Mouse (Mus musculus): ENCODE data around the gene Ifitm5. TPM values are rescaled to one million over a fixed set of nuclear protein-coding genes. Genes with fewer than 3 reads are reported as not detected.

The Ifitm5 gene
- 1.0 and 1.3 TPM in 2 replicates for polyA plus RNA-seq (2014; fragmentation: Nextera tagmentation; extraction: Ambion mirVana)

DNA sequence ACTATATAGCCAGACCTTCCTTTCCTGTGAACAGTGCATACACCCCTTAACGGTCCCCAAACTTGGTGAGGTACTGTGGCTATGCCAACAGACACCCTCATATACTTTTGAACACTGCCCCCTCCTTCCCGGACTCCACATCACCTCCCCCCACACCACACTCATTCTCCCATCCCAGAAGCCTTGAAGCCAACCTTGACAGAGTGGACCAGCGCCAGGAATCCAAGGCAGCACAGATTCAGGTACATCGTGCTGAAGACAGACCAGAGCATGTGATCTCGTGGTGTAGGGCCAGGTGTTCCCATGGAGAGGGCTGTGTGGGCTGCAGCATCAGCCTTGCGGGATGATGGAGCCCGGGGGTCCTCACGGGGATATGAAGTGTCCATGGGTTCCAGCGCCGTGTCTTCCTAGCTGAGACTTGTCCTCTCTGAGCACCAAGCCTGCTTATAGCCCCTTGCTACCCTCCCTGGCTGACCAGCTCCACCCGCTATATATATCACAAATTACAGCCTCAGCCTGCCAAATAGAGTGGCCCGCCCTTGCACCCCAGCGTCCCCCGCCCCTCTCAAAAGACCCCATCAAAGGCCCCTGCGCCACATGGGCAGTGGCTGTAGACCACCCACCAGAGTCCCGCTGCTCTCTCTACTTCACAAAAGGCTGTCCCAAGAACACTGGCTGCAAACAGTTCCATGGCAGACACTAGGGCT is at the start of gene Ifitm5:
Ifitm5 (minus strand) TSS at position 468 of the 707 bp plus-strand sequence.
- H3K27ac ChIP-seq (ENCODE audit: low read depth): peak within 1 kb of the TSS; percentile 9; the same call in 1 of the 2 replicates
- ATAC-seq (ENCODE audit: insufficient read depth): no peak

DNA sequence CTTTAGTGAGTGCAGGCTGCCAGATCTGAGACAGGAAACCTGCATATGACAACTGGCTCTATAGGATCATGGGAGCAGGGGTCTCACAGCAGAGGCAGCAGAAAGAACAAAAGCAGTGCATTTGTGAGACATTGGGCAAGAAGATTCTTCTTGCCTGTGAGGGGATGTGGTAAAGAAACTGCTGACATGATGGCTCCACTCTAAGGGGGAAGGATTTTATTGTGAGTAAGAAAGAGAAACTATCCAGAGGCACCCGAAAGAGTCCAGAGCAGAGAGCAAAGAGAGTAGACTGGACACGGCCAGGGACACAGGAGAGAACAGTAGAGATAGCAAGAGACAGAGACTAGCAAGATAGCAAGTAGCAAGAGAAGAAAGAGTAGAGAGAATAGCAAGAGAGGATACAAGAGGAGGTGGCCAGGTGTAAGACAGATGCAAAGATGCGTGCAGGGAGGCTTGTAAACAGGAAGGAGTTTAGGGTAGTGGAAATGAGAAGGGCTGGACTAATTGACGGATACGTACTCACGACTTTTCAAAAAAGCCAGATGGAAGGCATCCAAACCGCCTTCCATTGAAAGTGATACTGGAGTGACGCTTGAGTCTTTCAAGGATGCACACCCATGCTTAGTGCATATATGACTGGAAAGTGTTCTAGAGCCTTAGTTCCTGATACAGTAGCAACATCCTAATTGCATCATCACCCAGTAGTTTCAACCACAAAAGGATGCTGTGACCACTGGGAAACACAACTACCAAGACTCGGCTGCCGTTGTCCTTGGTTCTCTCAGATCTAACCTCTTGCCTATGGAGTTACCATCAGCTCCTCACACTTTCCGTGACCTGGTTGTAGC is 49.0 kb upstream of the Ifitm5 start:
- 72% methylated on average over 11 of the region's 11 CpGs for WGBS
- Histone ChIP-seq H3K27ac (ENCODE audit: low read depth) (no peak overlapping the region), H3K4me2 (no peak overlapping the region), H3K27me3 (ENCODE audit: insufficient read depth, low read length) (no peaks in the 10 kb centered on the region), H3K9me3 (ENCODE audit: low read depth, low read length) (no peaks in the 10 kb centered on the region), H3K4me3 (ENCODE audit: low read depth, low read length) (no peak overlapping the region), H3K4me1 (ENCODE audit: insufficient read depth) (no peaks in the 10 kb centered on the region), H3K36me3 (ENCODE audit: insufficient read depth) (no peaks in the 10 kb centered on the region), H3K9ac (no peak overlapping the region)
- ATAC-seq (ENCODE audit: insufficient read depth) (no peak), DNase-seq (peak; percentile 53)
- TF ChIP-seq CTCF (IDR thresholded peaks at IDR 0.05; ENCODE audit: low read depth): no peak

More for the DNA sequence above, at the start of gene Ifitm5:
- Histone ChIP-seq H3K4me1 (ENCODE audit: insufficient read depth) (peaks cover 11% of the 10 kb centered on the region; the same call in 1 of the 2 replicates), H3K4me2 (no peak within 1 kb of the TSS), H3K36me3 (ENCODE audit: insufficient read depth) (peaks cover 51% of the 10 kb centered on the region), H3K9me3 (ENCODE audit: low read depth, low read length) (no peaks in the 10 kb centered on the region), H3K9ac (no peak within 1 kb of the TSS), H3K27me3 (ENCODE audit: insufficient read depth, low read length) (no peaks in the 10 kb centered on the region), H3K4me3 (ENCODE audit: low read depth, low read length) (no peak within 1 kb of the TSS)
- TF ChIP-seq CTCF (IDR thresholded peaks at IDR 0.05; ENCODE audit: low read depth): no peak
- WGBS: 86% methylated on average over 16 of the region's 16 CpGs
- no peak for DNase-seq

DNA sequence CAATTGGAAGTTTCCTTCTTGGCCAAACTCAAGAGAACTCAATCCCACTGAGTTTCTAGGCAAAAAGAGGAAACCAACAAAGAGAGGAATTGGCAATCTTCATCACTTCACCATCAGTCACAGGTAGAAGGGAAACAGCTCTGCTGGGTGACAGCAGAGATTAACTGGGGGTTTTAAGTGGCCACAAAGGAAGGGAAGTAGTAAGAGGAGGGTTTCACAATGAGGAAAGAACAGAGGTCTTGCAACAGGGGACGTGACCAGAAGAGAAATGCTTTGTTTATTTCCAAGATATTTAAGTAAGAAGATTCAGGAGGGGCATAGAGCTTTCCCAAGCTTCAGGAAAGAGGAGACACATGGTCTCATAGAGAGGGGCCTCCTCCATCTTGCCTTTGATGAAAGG is 47.7 kb upstream of the Ifitm5 start:
- no peak overlapping the region for H3K4me2 ChIP-seq
- H3K4me3 ChIP-seq (ENCODE audit: low read depth, low read length): no peak overlapping the region
- H3K27ac ChIP-seq (ENCODE audit: low read depth): no peak overlapping the region
- no peaks in the 10 kb centered on the region for H3K36me3 ChIP-seq (ENCODE audit: insufficient read depth)
- H3K27me3 ChIP-seq (ENCODE audit: insufficient read depth, low read length): no peaks in the 10 kb centered on the region
- H3K9me3 ChIP-seq (ENCODE audit: low read depth, low read length): no peaks in the 10 kb centered on the region
- no peak for TF ChIP-seq CTCF (IDR thresholded peaks at IDR 0.05; ENCODE audit: low read depth)
- H3K9ac ChIP-seq: no peak overlapping the region
- ATAC-seq (ENCODE audit: insufficient read depth): no peak
- WGBS: 37% methylated on average over 1 of the region's 1 CpGs
- no peak for DNase-seq
- H3K4me1 ChIP-seq (ENCODE audit: insufficient read depth): no peaks in the 10 kb centered on the region

DNA sequence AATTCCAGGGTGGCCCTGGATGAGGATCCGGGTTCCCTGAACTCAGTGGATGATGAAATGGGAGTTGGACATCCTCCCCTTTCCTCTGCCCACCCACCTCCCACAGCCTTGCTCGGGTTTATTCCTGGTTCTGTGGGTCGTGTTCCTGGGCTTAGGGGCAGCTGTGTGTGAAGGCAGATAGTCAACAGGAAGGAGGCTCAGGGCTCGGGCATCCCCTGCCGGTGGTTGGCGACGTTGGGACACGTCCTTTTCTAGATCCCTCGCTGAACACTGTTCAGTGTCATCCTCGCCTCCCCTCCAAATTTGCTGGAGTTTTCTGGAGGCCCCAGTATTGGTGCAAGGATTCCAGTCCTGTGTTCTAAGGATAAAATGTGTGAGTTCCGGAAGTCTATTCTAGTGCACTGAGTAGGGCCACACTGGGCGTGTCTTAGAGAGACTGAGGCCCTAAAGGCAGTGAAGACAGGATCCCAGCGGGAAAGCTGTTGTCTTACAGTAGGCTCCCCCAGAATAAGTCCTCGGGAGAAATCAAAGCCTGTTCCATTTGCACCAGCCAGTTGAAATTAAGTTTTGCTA is 41.1 kb upstream of the Ifitm5 start:
- no peaks in the 10 kb centered on the region for H3K36me3 ChIP-seq (ENCODE audit: insufficient read depth)
- 78% methylated on average over 14 of the region's 14 CpGs for WGBS
- no peak overlapping the region for H3K4me2 ChIP-seq
- no peak overlapping the region for H3K27ac ChIP-seq (ENCODE audit: low read depth)
- no peak for DNase-seq
- no peak overlapping the region for H3K9ac ChIP-seq
- no peaks in the 10 kb centered on the region for H3K27me3 ChIP-seq (ENCODE audit: insufficient read depth, low read length)
- no peaks in the 10 kb centered on the region for H3K9me3 ChIP-seq (ENCODE audit: low read depth, low read length)
- no peak for TF ChIP-seq CTCF (IDR thresholded peaks at IDR 0.05; ENCODE audit: low read depth)
- no peak for ATAC-seq (ENCODE audit: insufficient read depth)
- no peak overlapping the region for H3K4me3 ChIP-seq (ENCODE audit: low read depth, low read length)
- no peaks in the 10 kb centered on the region for H3K4me1 ChIP-seq (ENCODE audit: insufficient read depth)

DNA sequence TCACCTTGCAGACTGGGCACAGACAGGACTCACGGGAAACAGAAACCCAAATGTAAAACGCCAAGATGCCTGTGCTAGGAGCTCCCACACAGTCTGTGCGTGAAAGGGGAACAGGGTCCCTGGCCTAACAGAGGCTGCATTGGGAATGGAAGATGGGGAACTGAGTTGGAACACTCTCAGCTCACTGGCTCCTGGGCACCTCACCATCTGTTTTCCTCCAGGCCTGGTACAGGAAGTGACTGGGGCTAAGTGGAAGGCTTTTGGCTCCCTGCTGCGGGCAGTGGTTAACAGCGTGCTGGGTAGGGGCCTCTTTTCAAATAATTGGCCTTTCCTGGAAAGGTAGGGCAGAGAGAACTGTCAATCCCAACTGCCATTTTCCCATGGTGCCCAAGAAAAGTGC is 40.5 kb upstream of the Ifitm5 start:
- WGBS: 55% methylated on average over 5 of the region's 5 CpGs
- no peak for ATAC-seq (ENCODE audit: insufficient read depth)
- no peak for TF ChIP-seq CTCF (IDR thresholded peaks at IDR 0.05; ENCODE audit: low read depth)
- DNase-seq: no peak
- Histone ChIP-seq H3K27ac (ENCODE audit: low read depth) (no peak overlapping the region), H3K9me3 (ENCODE audit: low read depth, low read length) (no peaks in the 10 kb centered on the region), H3K4me2 (no peak overlapping the region), H3K36me3 (ENCODE audit: insufficient read depth) (no peaks in the 10 kb centered on the region), H3K4me3 (ENCODE audit: low read depth, low read length) (no peak overlapping the region), H3K27me3 (ENCODE audit: insufficient read depth, low read length) (no peaks in the 10 kb centered on the region), H3K4me1 (ENCODE audit: insufficient read depth) (no peaks in the 10 kb centered on the region), H3K9ac (no peak overlapping the region)

DNA sequence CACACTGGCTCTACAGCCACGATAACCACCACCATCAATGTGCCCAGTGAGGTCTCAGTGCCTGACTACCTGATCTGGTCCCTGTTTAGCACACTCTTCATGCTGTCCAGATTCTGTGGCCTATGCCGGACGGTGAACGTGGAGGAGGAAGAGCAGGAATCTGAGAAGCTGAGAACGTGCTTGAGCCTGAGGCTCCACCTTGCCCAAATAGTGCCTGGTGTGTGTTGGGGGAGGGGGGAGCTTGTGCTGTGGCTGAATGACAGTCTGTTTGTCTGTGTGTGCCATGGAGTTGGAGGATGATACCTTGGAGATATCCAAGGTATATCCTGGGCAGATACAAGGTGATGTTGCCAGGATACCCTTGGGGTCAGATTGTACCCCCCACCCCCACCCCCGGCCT is 40.1 kb upstream of the Ifitm5 start:
- 54% methylated on average over 6 of the region's 6 CpGs for WGBS
- no peak overlapping the region for H3K4me2 ChIP-seq
- no peak for TF ChIP-seq CTCF (IDR thresholded peaks at IDR 0.05; ENCODE audit: low read depth)
- no peak for DNase-seq
- no peaks in the 10 kb centered on the region for H3K4me1 ChIP-seq (ENCODE audit: insufficient read depth)
- no peak overlapping the region for H3K4me3 ChIP-seq (ENCODE audit: low read depth, low read length)
- no peak for ATAC-seq (ENCODE audit: insufficient read depth)
- no peak overlapping the region for H3K27ac ChIP-seq (ENCODE audit: low read depth)
- no peaks in the 10 kb centered on the region for H3K27me3 ChIP-seq (ENCODE audit: insufficient read depth, low read length)
- H3K9ac ChIP-seq: no peak overlapping the region
- no peaks in the 10 kb centered on the region for H3K36me3 ChIP-seq (ENCODE audit: insufficient read depth)
- H3K9me3 ChIP-seq (ENCODE audit: low read depth, low read length): no peaks in the 10 kb centered on the region

DNA sequence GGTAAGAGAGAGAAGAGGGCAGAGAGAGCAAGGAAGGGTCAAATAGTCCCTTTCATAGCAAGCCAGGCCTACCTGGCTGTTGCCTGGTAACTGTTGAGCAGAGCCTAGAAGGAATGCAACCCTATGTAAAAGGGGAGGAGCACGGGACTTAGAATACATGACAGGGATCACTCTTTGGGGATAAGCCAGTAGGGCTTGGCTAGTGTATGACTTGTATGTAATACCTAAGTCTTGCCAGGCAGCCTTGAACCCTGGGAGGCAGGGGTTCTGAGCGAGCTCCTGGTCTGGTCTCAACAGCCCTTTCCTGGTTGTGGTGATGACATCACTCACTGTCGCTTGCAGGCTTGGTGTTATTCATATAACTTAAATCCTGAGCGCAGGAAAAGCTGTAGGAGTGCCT is 38.9 kb upstream of the Ifitm5 start:
- H3K9me3 ChIP-seq (ENCODE audit: low read depth, low read length): no peaks in the 10 kb centered on the region
- no peak overlapping the region for H3K4me3 ChIP-seq (ENCODE audit: low read depth, low read length)
- TF ChIP-seq CTCF (IDR thresholded peaks at IDR 0.05; ENCODE audit: low read depth): no peak
- H3K4me1 ChIP-seq (ENCODE audit: insufficient read depth): no peaks in the 10 kb centered on the region
- H3K4me2 ChIP-seq: no peak overlapping the region
- no peak overlapping the region for H3K27ac ChIP-seq (ENCODE audit: low read depth)
- H3K9ac ChIP-seq: no peak overlapping the region
- 0 out of 2 replicates have a peak, but pooled peaks have one; percentile 24 for ATAC-seq (ENCODE audit: insufficient read depth)
- 72% methylated on average over 4 of the region's 4 CpGs for WGBS
- no peaks in the 10 kb centered on the region for H3K27me3 ChIP-seq (ENCODE audit: insufficient read depth, low read length)
- H3K36me3 ChIP-seq (ENCODE audit: insufficient read depth): no peaks in the 10 kb centered on the region
- DNase-seq: no peak
